Mouse (Mus musculus): Measurements from ENCODE around the gene Taf6l.

DNA sequence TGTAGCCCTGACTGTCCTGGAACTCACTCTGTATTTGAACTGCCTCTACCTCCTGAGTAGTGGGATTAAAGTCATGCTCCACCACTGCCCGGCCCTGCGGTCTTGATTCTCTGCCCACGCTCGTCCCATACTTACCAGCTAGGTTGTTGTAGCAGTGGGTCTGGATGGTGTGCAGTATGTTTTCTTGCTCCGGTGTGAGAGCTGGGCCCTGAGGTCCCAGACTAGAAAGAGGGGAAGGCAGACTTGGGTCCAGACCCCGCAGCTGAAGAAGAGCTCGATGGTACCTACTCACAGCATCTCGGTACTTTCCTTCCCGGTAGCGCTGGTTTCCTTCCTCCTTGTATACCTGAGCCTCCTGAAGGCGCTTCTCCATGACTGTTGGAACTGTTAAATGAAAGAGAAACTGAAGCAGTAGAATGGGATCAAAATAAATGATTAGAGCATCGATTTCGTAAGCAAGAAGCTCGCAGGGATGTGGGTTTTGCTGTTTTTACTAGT is 32.1 kb upstream of the Taf6l start:
- TF ChIP-seq CTCF (IDR thresholded peaks at IDR 0.05) (no peak), EP300 (IDR thresholded peaks at IDR 0.05) (no peak)

Measured in lung, postnatal 0 days (tissue).